Mouse (Mus musculus) left cerebral cortex, postnatal 25 days (tissue): Measurements from ENCODE around the gene Tuba1b. TPM values are rescaled to one million over a fixed set of nuclear protein-coding genes. Genes with fewer than 3 reads are reported as not detected.

Experiments used
- DNase-seq, 2 experiments: peaks; one replicate each; pipeline ENCODE4 v3.0.0; 2022; ENCODE audit warnings: low spot score in 2 of 2, mixed read lengths in 1 of 2
- intact Hi-C: fragments of 180-260 bp; cut with DNase I; formaldehyde crosslinking; loops from one replicate; pipeline ENCODE4 v1.15.1; 2025
- total RNA-seq, 2 experiments: library from RNA; stranded (reverse); gene quantifications; 2 replicates each; pipeline ENCODE4 v1.2.3; 2021

The Tuba1b gene
- total RNA-seq: 100 to 1,000 TPM; 541 to 580 TPM

GRCm38 (mm10) chr15:98934217-98934839, at the start of gene Tuba1b:
TSS of gene Tuba1b (minus strand) at chr15:98934565.
- intact Hi-C loops: loop anchor here (1.0 to 2.0 kb wide), 3 partner anchors 19 to 59 kb away; partner anchors contain the start of genes Gm49450 and Tuba1a
- peak; percentile 95 to 96 for DNase-seq

- peak in 1 of 2 experiments; percentile 26 for DNase-seq
- intact Hi-C loops: loop anchor here (2.0 kb wide), 2 partner anchors 31 to 49 kb away; partner anchors contain the start of genes Gm49450, Tuba1a and Tuba1b
Measured at GRCm38 (mm10) chr15:98983431-98984081, 49.2 kb upstream of the Tuba1b start.

- DNase-seq: no peak
- intact Hi-C loops: no loop called here
Measured at GRCm38 (mm10) chr15:98982100-98982499, 47.7 kb upstream of the Tuba1b start.

GRCm38 (mm10) chr15:98980012-98980614, 45.7 kb upstream of the Tuba1b start:
- intact Hi-C loops: no loop called here
- DNase-seq: no peak

GRCm38 (mm10) chr15:98978409-98979172, 44.2 kb upstream of the Tuba1b start:
- DNase-seq: no peak

GRCm38 (mm10) chr15:98977759-98978408, 43.5 kb upstream of the Tuba1b start:
- intact Hi-C loops: no loop called here
- peak; percentile 64 to 73 for DNase-seq

More at GRCm38 (mm10) chr15:98978409-98979172, 44.2 kb upstream of the Tuba1b start:
- intact Hi-C loops: no loop called here

GRCm38 (mm10) chr15:98976763-98977758, 42.7 kb upstream of the Tuba1b start:
- intact Hi-C loops: no loop called here
- DNase-seq: peak in 1 of 2 experiments; percentile 46

- DNase-seq: peak in 1 of 2 experiments; percentile 41
- intact Hi-C loops: no loop called here
Measured at GRCm38 (mm10) chr15:98973015-98973614, 38.8 kb upstream of the Tuba1b start.

GRCm38 (mm10) chr15:98971576-98972320, 37.4 kb upstream of the Tuba1b start:
- DNase-seq: peak in 1 of 2 experiments; percentile 79
- intact Hi-C loops: loop anchor here (2.0 kb wide), 1 partner anchor 19 kb away; the partner anchor contains the start of genes Gm49450 and Tuba1a

- intact Hi-C loops: loop anchor here (2.0 kb wide), 1 partner anchor 18 kb away; the partner anchor contains the start of genes Gm49450 and Tuba1a
- DNase-seq: peak; percentile 69 to 92
Measured at GRCm38 (mm10) chr15:98971111-98971510, 36.7 kb upstream of the Tuba1b start.

GRCm38 (mm10) chr15:98969372-98970101, 35.2 kb upstream of the Tuba1b start:
- intact Hi-C loops: loop anchor here (2.0 kb wide), 1 partner anchor 17 kb away; the partner anchor contains the start of genes Gm49450 and Tuba1a
- DNase-seq: peak in 1 of 2 experiments; percentile 47

- intact Hi-C loops: no loop called here
- DNase-seq: peak; percentile 66 to 68
Measured at GRCm38 (mm10) chr15:98968701-98969371, 34.5 kb upstream of the Tuba1b start.

- intact Hi-C loops: no loop called here
- no peak for DNase-seq
Measured at GRCm38 (mm10) chr15:98959531-98959930, 25.2 kb upstream of the Tuba1b start.

- intact Hi-C loops: no loop called here
- no peak for DNase-seq
Measured at GRCm38 (mm10) chr15:98958901-98959420, 24.6 kb upstream of the Tuba1b start.

GRCm38 (mm10) chr15:98957475-98957874, 23.1 kb upstream of the Tuba1b start:
- intact Hi-C loops: no loop called here
- peak in 1 of 2 experiments; percentile 80 for DNase-seq
